Mouse (Mus musculus): ENCODE measurements at regions not wholly inside any gene's neighbourhood (a gene's known extent, or its start where the extent isn't known, plus 50 kb on each side); places are given as distances from the start of the nearest gene placed in this dataset.
"Not testable (repeated sequence)": the region's sequence is repeated elsewhere in the genome, so short reads cannot be mapped to it uniquely, and the experiment has no call there.

- TF ChIP-seq CTCF (IDR thresholded peaks at IDR 0.05; ENCODE audit: control insufficient read depth, insufficient read depth, insufficient replicate concordance, low read depth, low read length), result peak; percentile 99
- no peak for TF ChIP-seq POLR2A (IDR thresholded peaks at IDR 0.05; ENCODE audit: control insufficient read depth, low read depth, low read length)
- Histone ChIP-seq H3K27me3 (ENCODE audit: control insufficient read depth, insufficient read depth, low read length) (no peaks in the 10 kb centered on the region), H3K36me3 (ENCODE audit: control insufficient read depth, insufficient read depth, low read length) (no peaks in the 10 kb centered on the region), H3K4me1 (ENCODE audit: control insufficient read depth, insufficient read depth, low read length) (no peaks in the 10 kb centered on the region), H3K4me3 (ENCODE audit: control insufficient read depth, low read depth, low read length) (no peak overlapping the region), H3K27ac (ENCODE audit: control insufficient read depth, insufficient read depth, low read depth, low read length) (no peak overlapping the region)
These were observed 54.0 kb upstream of the Pax1 start for GRCm38 (mm10) chr2:147307488-147308386.

GRCm38 (mm10) chr2:147306728-147307127, 55.0 kb upstream of the Pax1 start:
- H3K27me3 ChIP-seq (ENCODE audit: control insufficient read depth, insufficient read depth, low read length), result no peaks in the 10 kb centered on the region
- H3K27ac ChIP-seq (ENCODE audit: control insufficient read depth, insufficient read depth, low read depth, low read length), result no peak overlapping the region
- TF ChIP-seq POLR2A (IDR thresholded peaks at IDR 0.05; ENCODE audit: control insufficient read depth, low read depth, low read length), result no peak
- no peak for TF ChIP-seq CTCF (IDR thresholded peaks at IDR 0.05; ENCODE audit: control insufficient read depth, insufficient read depth, insufficient replicate concordance, low read depth, low read length)
- no peaks in the 10 kb centered on the region for H3K36me3 ChIP-seq (ENCODE audit: control insufficient read depth, insufficient read depth, low read length)
- no peak overlapping the region for H3K4me3 ChIP-seq (ENCODE audit: control insufficient read depth, low read depth, low read length)
- H3K4me1 ChIP-seq (ENCODE audit: control insufficient read depth, insufficient read depth, low read length), result no peaks in the 10 kb centered on the region

- TF ChIP-seq CTCF (IDR thresholded peaks at IDR 0.05; ENCODE audit: control insufficient read depth, insufficient read depth, insufficient replicate concordance, low read depth, low read length), result peak; percentile 53; the same call in 1 of the 2 replicates
- TF ChIP-seq POLR2A (IDR thresholded peaks at IDR 0.05; ENCODE audit: control insufficient read depth, low read depth, low read length), result no peak
These were observed 56.5 kb upstream of the Pax1 start for GRCm38 (mm10) chr2:147305262-147305661.

GRCm38 (mm10) chr2:147300503-147300902, 61.2 kb upstream of the Pax1 start:
- Histone ChIP-seq H3K27me3 (ENCODE audit: control insufficient read depth, insufficient read depth, low read length) (no peaks in the 10 kb centered on the region), H3K4me1 (ENCODE audit: control insufficient read depth, insufficient read depth, low read length) (no peaks in the 10 kb centered on the region), H3K36me3 (ENCODE audit: control insufficient read depth, insufficient read depth, low read length) (no peaks in the 10 kb centered on the region), H3K27ac (ENCODE audit: control insufficient read depth, insufficient read depth, low read depth, low read length) (no peak overlapping the region), H3K4me3 (ENCODE audit: control insufficient read depth, low read depth, low read length) (no peak overlapping the region)
- TF ChIP-seq CTCF (IDR thresholded peaks at IDR 0.05; ENCODE audit: control insufficient read depth, insufficient read depth, insufficient replicate concordance, low read depth, low read length), result no peak
- no peak for TF ChIP-seq POLR2A (IDR thresholded peaks at IDR 0.05; ENCODE audit: control insufficient read depth, low read depth, low read length)

More at GRCm38 (mm10) chr2:147305262-147305661, 56.5 kb upstream of the Pax1 start:
- Histone ChIP-seq H3K4me1 (ENCODE audit: control insufficient read depth, insufficient read depth, low read length) (no peaks in the 10 kb centered on the region), H3K36me3 (ENCODE audit: control insufficient read depth, insufficient read depth, low read length) (no peaks in the 10 kb centered on the region), H3K27me3 (ENCODE audit: control insufficient read depth, insufficient read depth, low read length) (no peaks in the 10 kb centered on the region), H3K4me3 (ENCODE audit: control insufficient read depth, low read depth, low read length) (no peak overlapping the region), H3K27ac (ENCODE audit: control insufficient read depth, insufficient read depth, low read depth, low read length) (no peak overlapping the region)

GRCm38 (mm10) chr2:147299359-147299758, 62.4 kb upstream of the Pax1 start:
- no peak overlapping the region for H3K27ac ChIP-seq (ENCODE audit: control insufficient read depth, insufficient read depth, low read depth, low read length)
- H3K4me3 ChIP-seq (ENCODE audit: control insufficient read depth, low read depth, low read length), result no peak overlapping the region
- TF ChIP-seq CTCF (IDR thresholded peaks at IDR 0.05; ENCODE audit: control insufficient read depth, insufficient read depth, insufficient replicate concordance, low read depth, low read length), result no peak
- no peak for TF ChIP-seq POLR2A (IDR thresholded peaks at IDR 0.05; ENCODE audit: control insufficient read depth, low read depth, low read length)
- no peaks in the 10 kb centered on the region for H3K4me1 ChIP-seq (ENCODE audit: control insufficient read depth, insufficient read depth, low read length)
- no peaks in the 10 kb centered on the region for H3K27me3 ChIP-seq (ENCODE audit: control insufficient read depth, insufficient read depth, low read length)
- no peaks in the 10 kb centered on the region for H3K36me3 ChIP-seq (ENCODE audit: control insufficient read depth, insufficient read depth, low read length)

- Histone ChIP-seq H3K36me3 (ENCODE audit: control insufficient read depth, insufficient read depth, low read length) (no peaks in the 10 kb centered on the region), H3K27ac (ENCODE audit: control insufficient read depth, insufficient read depth, low read depth, low read length) (no peak overlapping the region)
These were observed 63.2 kb upstream of the Pax1 start for GRCm38 (mm10) chr2:147298499-147298896.

GRCm38 (mm10) chr2:147297876-147298498, 63.7 kb upstream of the Pax1 start:
- no peak overlapping the region for H3K4me3 ChIP-seq (ENCODE audit: control insufficient read depth, low read depth, low read length)
- no peaks in the 10 kb centered on the region for H3K27me3 ChIP-seq (ENCODE audit: control insufficient read depth, insufficient read depth, low read length)
- no peak overlapping the region; the same call in 1 of the 2 replicates for H3K27ac ChIP-seq (ENCODE audit: control insufficient read depth, insufficient read depth, low read depth, low read length)
- no peaks in the 10 kb centered on the region for H3K36me3 ChIP-seq (ENCODE audit: control insufficient read depth, insufficient read depth, low read length)
- TF ChIP-seq CTCF (IDR thresholded peaks at IDR 0.05; ENCODE audit: control insufficient read depth, insufficient read depth, insufficient replicate concordance, low read depth, low read length) (no peak), POLR2A (IDR thresholded peaks at IDR 0.05; ENCODE audit: control insufficient read depth, low read depth, low read length) (no peak)
- no peaks in the 10 kb centered on the region for H3K4me1 ChIP-seq (ENCODE audit: control insufficient read depth, insufficient read depth, low read length)

More at GRCm38 (mm10) chr2:147298499-147298896, 63.2 kb upstream of the Pax1 start:
- Histone ChIP-seq H3K27me3 (ENCODE audit: control insufficient read depth, insufficient read depth, low read length) (no peaks in the 10 kb centered on the region), H3K4me3 (ENCODE audit: control insufficient read depth, low read depth, low read length) (no peak overlapping the region), H3K4me1 (ENCODE audit: control insufficient read depth, insufficient read depth, low read length) (no peaks in the 10 kb centered on the region)
- no peak for TF ChIP-seq POLR2A (IDR thresholded peaks at IDR 0.05; ENCODE audit: control insufficient read depth, low read depth, low read length)
- no peak for TF ChIP-seq CTCF (IDR thresholded peaks at IDR 0.05; ENCODE audit: control insufficient read depth, insufficient read depth, insufficient replicate concordance, low read depth, low read length)

GRCm38 (mm10) chr2:147294926-147295325, 66.8 kb upstream of the Pax1 start:
- not testable (repeated sequence) for H3K27me3 ChIP-seq (ENCODE audit: control insufficient read depth, insufficient read depth, low read length); H3K36me3 ChIP-seq (ENCODE audit: control insufficient read depth, insufficient read depth, low read length); H3K4me3 ChIP-seq (ENCODE audit: control insufficient read depth, low read depth, low read length); H3K27ac ChIP-seq (ENCODE audit: control insufficient read depth, insufficient read depth, low read depth, low read length); H3K4me1 ChIP-seq (ENCODE audit: control insufficient read depth, insufficient read depth, low read length)
